Comparison of ENCODE assay signal across 14 mouse cellular contexts in genomic region chr14:10166641-10167429, GRCm38 (mm10).
DNase-seq lines count a peak whose midpoint lies in the region; ATAC-seq and TF ChIP-seq lines count a peak whose summit lies in the region.
"Had no signal": no experiment of that assay in that cellular context is flagged by ENCODE, and none has a peak within 500 bp of the region (broad histone marks: within the 10 kb centered on the region; RNA-seq: fewer than 3 reads in every experiment).

No protein-coding gene starts in this region.

- H3K4me3 ChIP-seq in hindbrain, postnatal 0 days (ENCODE audit: low read length): no peak overlapping the region
- H3K4me3 ChIP-seq in hindbrain, embryonic 11.5 days (ENCODE audit: low read depth, low read length): no peak overlapping the region
- no peak overlapping the region for H3K4me3 ChIP-seq in forebrain, embryonic 12.5 days (replicated peaks)
- H3K4me3 ChIP-seq: heart, adult 2 months; limb, embryonic 15.5 days; lung, embryonic 15.5 days had no signal

- H3K4me1 ChIP-seq in hindbrain, postnatal 0 days (ENCODE audit: insufficient read depth, low read length): no peaks in the 10 kb centered on the region
- H3K4me1 ChIP-seq in hindbrain, embryonic 11.5 days (replicated peaks; ENCODE audit: control insufficient read depth, insufficient read depth, low read length): no peaks in the 10 kb centered on the region
- H3K4me1 ChIP-seq in forebrain, embryonic 12.5 days: 0 out of 2 replicates have a peak, but pooled peaks cover 6% of the 10 kb centered on the region
- H3K4me1 ChIP-seq: limb, embryonic 15.5 days; lung, embryonic 15.5 days had no signal

- 52% methylated on average over 6 of the region's 6 CpGs for WGBS in hindbrain, postnatal 0 days
- WGBS in hindbrain, embryonic 11.5 days: 78% methylated on average over 6 of the region's 6 CpGs
- WGBS in forebrain, embryonic 12.5 days: 20% methylated on average over 6 of the region's 6 CpGs

- H3K4me2 ChIP-seq in hindbrain, postnatal 0 days (ENCODE audit: low read depth, low read length): no peak overlapping the region
- H3K4me2 ChIP-seq in hindbrain, embryonic 11.5 days (replicated peaks; ENCODE audit: low read depth, low read length): no peak overlapping the region
- H3K4me2 ChIP-seq in forebrain, embryonic 12.5 days: no peak overlapping the region
- H3K4me2 ChIP-seq: limb, embryonic 15.5 days; lung, embryonic 15.5 days had no signal

- H3K9ac ChIP-seq in hindbrain, postnatal 0 days (replicated peaks; ENCODE audit: low read length): no peak overlapping the region
- H3K9ac ChIP-seq in hindbrain, embryonic 11.5 days (ENCODE audit: low read depth, low read length): no peak overlapping the region
- H3K9ac ChIP-seq in forebrain, embryonic 12.5 days: no peak overlapping the region
- H3K9ac ChIP-seq: limb, embryonic 15.5 days; lung, embryonic 15.5 days had no signal

- H3K27me3 ChIP-seq in hindbrain, postnatal 0 days (ENCODE audit: insufficient read depth, low read length): no peaks in the 10 kb centered on the region
- H3K27me3 ChIP-seq in hindbrain, embryonic 11.5 days (ENCODE audit: control insufficient read depth, insufficient read depth, low read length): no peaks in the 10 kb centered on the region
- H3K27me3 ChIP-seq in forebrain, embryonic 12.5 days: no peaks in the 10 kb centered on the region
- H3K27me3 ChIP-seq: limb, embryonic 15.5 days; lung, embryonic 15.5 days had no signal

- peak; percentile 18 for DNase-seq in hindbrain, postnatal 0 days (ENCODE audit: low spot score)
- DNase-seq in hindbrain, embryonic 11.5 days (ENCODE audit: low spot score): no peak
- DNase-seq in Muller cell, postnatal 12 days (ENCODE audit: inconsistent ontology term): peak; percentile 94
- peak; percentile 8 to 52 for DNase-seq in left cerebral cortex, adult 9 months (ENCODE audit: low spot score in 2 of 2)
- DNase-seq in gastrocnemius, postnatal 14 days: no peak
- no peak for DNase-seq in cerebellum, adult 9-10 months
- no peak for DNase-seq in liver
- DNase-seq: heart, adult 2 months; kidney, postnatal 4 days; spleen, adult 18-20 months; thymus, postnatal 25 days had no signal

- intact Hi-C loops in gastrocnemius, postnatal 14 days (cut with DNase I; ENCODE audit: low total_unique reads): no loop called here

- TF ChIP-seq CTCF in hindbrain, postnatal 0 days (IDR thresholded peaks at IDR 0.05; ENCODE audit: low read depth): no peak

- H3K27ac ChIP-seq in hindbrain, postnatal 0 days: no peak overlapping the region
- H3K27ac ChIP-seq in hindbrain, embryonic 11.5 days (ENCODE audit: low read depth, low read length): no peak overlapping the region
- no peak overlapping the region for H3K27ac ChIP-seq in forebrain, embryonic 12.5 days
- H3K27ac ChIP-seq: heart, adult 2 months; limb, embryonic 15.5 days; lung, embryonic 15.5 days had no signal

- H3K9me3 ChIP-seq in hindbrain, postnatal 0 days (ENCODE audit: low read length): no peaks in the 10 kb centered on the region
- H3K9me3 ChIP-seq in hindbrain, embryonic 11.5 days (ENCODE audit: control insufficient read depth, low read length): no peaks in the 10 kb centered on the region
- no peaks in the 10 kb centered on the region for H3K9me3 ChIP-seq in forebrain, embryonic 12.5 days
- H3K9me3 ChIP-seq: limb, embryonic 15.5 days; lung, embryonic 15.5 days had no signal

- no peaks in the 10 kb centered on the region for H3K36me3 ChIP-seq in hindbrain, postnatal 0 days (ENCODE audit: insufficient read depth, low read length)
- H3K36me3 ChIP-seq in hindbrain, embryonic 11.5 days (ENCODE audit: control insufficient read depth, insufficient read depth, low read length): no peaks in the 10 kb centered on the region
- H3K36me3 ChIP-seq in forebrain, embryonic 12.5 days (replicated peaks): no peaks in the 10 kb centered on the region
- H3K36me3 ChIP-seq: limb, embryonic 15.5 days; lung, embryonic 15.5 days had no signal

- no peak for ATAC-seq in hindbrain, postnatal 0 days
- no peak for ATAC-seq in hindbrain, embryonic 11.5 days (ENCODE audit: low FRiP score)
- peak; percentile 44; the same call in 1 of the 2 replicates for ATAC-seq in forebrain, embryonic 12.5 days (ENCODE audit: low FRiP score)

Comparison
In these comparisons a context has a peak if more than half of its experiments do, and no peak if none do; other contexts are left out.
1. DNase-seq: peak in hindbrain, postnatal 0 days (single experiment), Muller cell, postnatal 12 days (single experiment) and left cerebral cortex, adult 9 months (2 of 2); none in hindbrain, embryonic 11.5 days (single experiment), gastrocnemius, postnatal 14 days (single experiment), cerebellum, adult 9-10 months (single experiment) and liver (single experiment).